Comparison of ENCODE assay signal across 10 mouse cellular contexts in genomic region chr1:41705692-41706091, GRCm38 (mm10).
"Had no signal": no experiment of that assay in that cellular context is flagged by ENCODE, and none has a peak within 500 bp of the region (broad histone marks: within the 10 kb centered on the region; RNA-seq: fewer than 3 reads in every experiment).

No protein-coding gene starts in this region.

- H3K27ac ChIP-seq: layer of hippocampus, adult 2 months; limb, embryonic 13.5 days; liver, embryonic 14.5 days; midbrain, embryonic 13.5 days; stomach, embryonic 15.5 days had no signal

- H3K4me3 ChIP-seq: layer of hippocampus, adult 2 months; limb, embryonic 13.5 days; midbrain, embryonic 13.5 days; stomach, embryonic 15.5 days had no signal

- H3K4me1 ChIP-seq: limb, embryonic 13.5 days; midbrain, embryonic 13.5 days; stomach, embryonic 15.5 days had no signal

- DNase-seq: kidney, postnatal 10 days; kidney, postnatal 4 days; left cerebral cortex, postnatal 4 days; right cerebral cortex, postnatal 14 days; thymus, postnatal 36 days had no signal

- ATAC-seq: midbrain, embryonic 13.5 days had no signal

- H3K27me3 ChIP-seq: limb, embryonic 13.5 days; midbrain, embryonic 13.5 days; stomach, embryonic 15.5 days had no signal

- H3K36me3 ChIP-seq: limb, embryonic 13.5 days; midbrain, embryonic 13.5 days; stomach, embryonic 15.5 days had no signal

- H3K9ac ChIP-seq: limb, embryonic 13.5 days; liver, embryonic 14.5 days; midbrain, embryonic 13.5 days; stomach, embryonic 15.5 days had no signal

- H3K4me2 ChIP-seq: limb, embryonic 13.5 days; midbrain, embryonic 13.5 days; stomach, embryonic 15.5 days had no signal

- H3K9me3 ChIP-seq: limb, embryonic 13.5 days; midbrain, embryonic 13.5 days; stomach, embryonic 15.5 days had no signal
